Mouse (Mus musculus) embryonic facial prominence, embryonic 11.5 days (tissue): ENCODE data around the gene Mettl5. TPM values are rescaled to one million over a fixed set of nuclear protein-coding genes. Genes with fewer than 3 reads are reported as not detected.
"Not testable (repeated sequence)": the region's sequence is repeated elsewhere in the genome, so short reads cannot be mapped to it uniquely, and the experiment has no call there.

Experiments used
- ATAC-seq: fragments of 200-750 bp; cut with Nextera tagmentation; replicated peaks from 2 replicates; pipeline ENCODE4 v1.8.0; 2017; ENCODE audit warnings: low read depth; ENCODE audit not compliant: insufficient number of reproducible peaks, low FRiP score, low TSS enrichment
- DNase-seq: peaks from one replicate; pipeline ENCODE4 v3.0.0-alpha.2; 2015; ENCODE audit warnings: low spot score
- H3K27ac ChIP-seq: fragments of 300-500 bp; sonication (generic); replicated peaks from 2 replicates; pipeline ENCODE4 v1.5.1; 2014; ENCODE audit warnings: mild to moderate bottlenecking, low read depth, low read length, control low read depth
- H3K27me3 ChIP-seq: fragments of 300-500 bp; sonication (generic); 2 replicates; pipeline ENCODE4 v1.6.1; 2014; ENCODE audit warnings: mild to moderate bottlenecking, low read length, moderate library complexity, mixed read lengths; ENCODE audit not compliant: control insufficient read depth, insufficient read depth
- H3K36me3 ChIP-seq: fragments of 300-500 bp; sonication (generic); replicated peaks from 2 replicates; pipeline ENCODE4 v1.6.1; 2014; ENCODE audit warnings: low read depth, mild to moderate bottlenecking, low read length, moderate library complexity, mixed read lengths; ENCODE audit not compliant: control insufficient read depth, insufficient read depth
- H3K4me1 ChIP-seq: fragments of 300-500 bp; sonication (generic); 2 replicates; pipeline ENCODE4 v1.6.1; 2014; ENCODE audit warnings: low read length, mixed read lengths; ENCODE audit not compliant: control insufficient read depth, insufficient read depth
- H3K4me2 ChIP-seq: fragments of 300-500 bp; sonication (generic); 2 replicates; pipeline ENCODE4 v1.6.1; 2014; ENCODE audit warnings: low read depth, mild to moderate bottlenecking, control low read depth, low read length, moderate library complexity
- H3K4me3 ChIP-seq: fragments of 300-500 bp; sonication (generic); 2 replicates; pipeline ENCODE4 v1.5.1; 2014; ENCODE audit warnings: low read depth, low read length, control low read depth
- H3K9ac ChIP-seq: fragments of 300-500 bp; sonication (generic); replicated peaks from 2 replicates; pipeline ENCODE4 v1.6.1; 2014; ENCODE audit warnings: mild to moderate bottlenecking, control low read depth, low read length
- H3K9me3 ChIP-seq: fragments of 300-500 bp; sonication (generic); replicated peaks from 2 replicates; pipeline ENCODE4 v1.6.1; 2016; ENCODE audit warnings: mild to moderate bottlenecking, low read length, inconsistent platforms, mixed read lengths; ENCODE audit not compliant: control insufficient read depth
- WGBS: fragments of 180-500 bp; shearing (Covaris S2); extraction: QIAGEN DNeasy Blood & Tissue Kit; methylation state at CpG from one replicate; pipeline ENCODE4 v1.1.7; 2014; 5-methylcytosine and 5-hydroxymethylcytosine counted together
- polyA plus RNA-seq: library from polyadenylated mRNA; unstranded; fragments of >200 nt; fragmentation: Nextera tagmentation; extraction: Ambion mirVana; gene quantifications from 2 replicates; pipeline ENCODE4 v1.2.1, GENCODE M21; 2014

Gene Mettl5
- 31.5 and 36.9 TPM in 2 replicates for polyA plus RNA-seq

- Histone ChIP-seq H3K4me1 (no peaks in the 10 kb centered on the region), H3K27ac (0 out of 2 replicates have a peak within 1 kb of the TSS, but pooled peaks have one; percentile 53), H3K36me3 (no peaks in the 10 kb centered on the region), H3K27me3 (no peaks in the 10 kb centered on the region), H3K4me3 (peak within 1 kb of the TSS; percentile 51), H3K9me3 (no peaks in the 10 kb centered on the region), H3K9ac (peak within 1 kb of the TSS; percentile 86), H3K4me2 (peak within 1 kb of the TSS; percentile 37)
- ATAC-seq = peak; percentile 89
- DNase-seq = peak; percentile 91
- 2% methylated on average over 45 of the region's 45 CpGs for WGBS
Observed at GRCm38 (mm10) chr2:69885451-69886305, at the start of gene Mettl5. Gene Mettl5, minus strand, starts transcription at chr2:69885615.

GRCm38 (mm10) chr2:69924943-69925342 lies 39.5 kb upstream of the Mettl5 start:
- no peak overlapping the region for H3K27ac ChIP-seq
- no peak overlapping the region for H3K4me2 ChIP-seq
- no peak overlapping the region for H3K4me3 ChIP-seq
- ATAC-seq (no peak), DNase-seq (no peak)
- H3K4me1 ChIP-seq = no peaks in the 10 kb centered on the region
- no peaks in the 10 kb centered on the region for H3K9me3 ChIP-seq
- no peaks in the 10 kb centered on the region for H3K27me3 ChIP-seq
- no peak overlapping the region for H3K9ac ChIP-seq
- WGBS = 86% methylated on average over 3 of the region's 3 CpGs
- no peaks in the 10 kb centered on the region; the same call in 1 of the 2 replicates for H3K36me3 ChIP-seq

- Histone ChIP-seq H3K4me1 (no peaks in the 10 kb centered on the region), H3K27me3 (no peaks in the 10 kb centered on the region), H3K36me3 (peaks cover 2% of the 10 kb centered on the region), H3K4me3 (no peak overlapping the region), H3K9me3 (no peaks in the 10 kb centered on the region), H3K9ac (no peak overlapping the region), H3K4me2 (no peak overlapping the region), H3K27ac (no peak overlapping the region)
- WGBS = 89% methylated on average over 3 of the region's 3 CpGs
- no peak for DNase-seq
- no peak for ATAC-seq
Observed at GRCm38 (mm10) chr2:69917301-69917700, 31.9 kb upstream of the Mettl5 start.

- Histone ChIP-seq H3K9ac (no peak overlapping the region), H3K4me3 (no peak overlapping the region), H3K36me3 (no peaks in the 10 kb centered on the region), H3K27me3 (no peaks in the 10 kb centered on the region), H3K27ac (no peak overlapping the region), H3K4me2 (no peak overlapping the region), H3K9me3 (no peaks in the 10 kb centered on the region), H3K4me1 (no peaks in the 10 kb centered on the region)
- DNase-seq = no peak
- ATAC-seq = no peak
- WGBS = 59% methylated on average over 2 of the region's 2 CpGs
Observed at GRCm38 (mm10) chr2:69912801-69913200, 27.4 kb upstream of the Mettl5 start.

- not testable (repeated sequence) for H3K4me1 ChIP-seq, H3K36me3 ChIP-seq, H3K27me3 ChIP-seq, H3K9me3 ChIP-seq, H3K27ac ChIP-seq, ATAC-seq, H3K4me3 ChIP-seq, H3K9ac ChIP-seq, H3K4me2 ChIP-seq, DNase-seq
- WGBS = 75% methylated on average over 4 of the region's 4 CpGs
Observed at GRCm38 (mm10) chr2:69907394-69907793, 22.0 kb upstream of the Mettl5 start.

GRCm38 (mm10) chr2:69903541-69903940 lies 18.1 kb upstream of the Mettl5 start:
- no peak overlapping the region for H3K9ac ChIP-seq
- whole genome bisulfite sequencing = 87% methylated on average over 3 of the region's 3 CpGs
- no peak overlapping the region for H3K27ac ChIP-seq
- no peaks in the 10 kb centered on the region for H3K4me1 ChIP-seq
- no peaks in the 10 kb centered on the region for H3K9me3 ChIP-seq
- no peaks in the 10 kb centered on the region for H3K36me3 ChIP-seq
- H3K4me2 ChIP-seq = no peak overlapping the region
- no peak for ATAC-seq
- no peak for DNase-seq
- H3K27me3 ChIP-seq = no peaks in the 10 kb centered on the region
- no peak overlapping the region for H3K4me3 ChIP-seq

- H3K4me2 ChIP-seq = peak overlapping the region; percentile 92
- no peaks in the 10 kb centered on the region for H3K27me3 ChIP-seq
- peak; percentile 43 for DNase-seq
- under 1% methylated on average over 55 of the region's 55 CpGs for WGBS
- no peaks in the 10 kb centered on the region for H3K36me3 ChIP-seq
- no peaks in the 10 kb centered on the region for H3K9me3 ChIP-seq
- ATAC-seq = peak; percentile 70
- peak overlapping the region; percentile 91 for H3K9ac ChIP-seq
- peak overlapping the region; percentile 89 for H3K4me3 ChIP-seq
- peak overlapping the region; percentile 89 for H3K27ac ChIP-seq
- H3K4me1 ChIP-seq = no peaks in the 10 kb centered on the region
Observed at GRCm38 (mm10) chr2:69897618-69898575, 12.5 kb upstream of the Mettl5 start.
